Mouse (Mus musculus): ENCODE measurements at regions not wholly inside any gene's neighbourhood (a gene's known extent, or its start where the extent isn't known, plus 50 kb on each side); places are given as distances from the start of the nearest gene placed in this dataset.

DNA sequence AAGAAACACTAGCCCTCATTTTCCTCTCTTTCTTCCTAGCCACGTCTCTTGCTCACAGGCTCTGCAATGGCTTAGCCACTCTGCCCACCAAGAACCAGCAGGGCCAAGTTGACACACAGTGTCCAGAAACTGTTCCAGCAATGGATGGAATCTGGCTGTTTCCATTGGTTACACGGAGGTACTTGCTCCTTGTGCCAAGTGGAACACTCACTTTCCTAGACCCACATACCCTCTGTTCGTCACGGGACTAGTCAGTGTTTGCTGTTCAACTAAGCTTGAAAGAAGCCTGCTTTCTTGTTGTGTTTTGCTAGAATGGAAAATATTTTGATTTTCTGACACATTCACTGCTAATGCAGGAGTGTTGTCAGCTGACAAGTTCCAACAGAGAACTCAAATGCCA is 575.7 kb upstream of the Gulo start:
- H3K4me3 ChIP-seq = no peak overlapping the region
- no peaks in the 10 kb centered on the region for H3K27me3 ChIP-seq (replicated peaks)
- ATAC-seq (ENCODE audit: extremely low read depth, insufficient number of reproducible peaks, low FRiP score, low TSS enrichment) = no peak
- H3K36me3 ChIP-seq = no peaks in the 10 kb centered on the region
- no peaks in the 10 kb centered on the region for H3K9me3 ChIP-seq
- no peaks in the 10 kb centered on the region for H3K4me1 ChIP-seq
- WGBS = 65% methylated on average over 4 of the region's 4 CpGs
- no peak overlapping the region for H3K4me2 ChIP-seq
- no peak overlapping the region for H3K9ac ChIP-seq
- no peak overlapping the region for H3K27ac ChIP-seq (replicated peaks)

DNA sequence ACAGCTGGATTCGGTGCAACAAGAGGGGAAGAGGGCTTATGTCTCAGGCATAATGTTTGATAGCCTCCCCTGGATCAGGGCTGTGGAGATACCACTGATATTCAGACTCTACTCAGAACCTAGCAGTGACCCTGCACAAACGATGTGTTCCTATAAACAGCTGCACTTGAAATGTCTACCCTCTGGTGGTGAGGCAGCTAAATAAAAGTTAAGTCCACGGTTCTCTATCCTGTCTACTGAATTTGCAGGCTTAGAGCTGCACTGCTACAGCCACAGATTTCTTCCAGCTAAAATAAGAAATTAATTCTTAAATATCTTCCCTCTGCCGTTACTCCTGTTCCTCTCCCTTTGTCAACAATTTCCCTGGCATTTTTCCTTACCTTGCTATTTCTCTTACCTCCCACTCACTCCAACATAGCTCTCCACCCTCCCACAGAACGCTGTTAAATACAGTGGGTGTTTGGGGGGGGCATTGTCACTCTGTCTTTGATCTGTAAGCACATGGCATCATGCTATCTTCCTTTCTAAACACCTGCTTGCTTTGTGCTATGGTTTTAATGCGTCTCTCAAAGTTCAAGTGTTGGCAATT is 571.0 kb upstream of the Gulo start:
- H3K9ac ChIP-seq = no peak overlapping the region
- no peak overlapping the region for H3K27ac ChIP-seq (replicated peaks)
- H3K27me3 ChIP-seq (replicated peaks) = no peaks in the 10 kb centered on the region
- H3K4me2 ChIP-seq = no peak overlapping the region
- WGBS = 59% methylated on average over 6 of the region's 6 CpGs
- ATAC-seq (ENCODE audit: extremely low read depth, insufficient number of reproducible peaks, low FRiP score, low TSS enrichment) = no peak
- H3K4me3 ChIP-seq = no peak overlapping the region
- H3K4me1 ChIP-seq = no peaks in the 10 kb centered on the region
- 0 out of 2 replicates have a peak, but pooled peaks cover 5% of the 10 kb centered on the region for H3K9me3 ChIP-seq
- no peaks in the 10 kb centered on the region for H3K36me3 ChIP-seq

DNA sequence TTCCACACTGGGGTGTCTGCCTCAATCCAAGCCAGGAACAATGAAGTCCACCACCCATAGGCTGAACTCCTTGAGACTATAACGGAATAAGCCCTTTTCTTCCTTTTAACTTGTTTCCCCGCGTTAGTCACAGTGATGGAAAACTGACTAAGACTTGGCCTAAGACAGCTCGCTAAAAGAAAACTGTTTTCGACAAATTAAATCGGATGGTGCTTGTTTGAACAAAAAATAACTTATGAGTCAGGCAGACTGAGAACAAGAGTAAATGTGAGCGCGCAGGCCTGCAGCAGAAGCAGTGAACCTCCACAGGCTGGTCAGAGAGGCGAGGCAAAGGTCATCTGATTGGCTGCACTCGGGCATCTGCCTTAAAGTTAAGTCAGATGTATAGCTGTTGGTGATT is 557.6 kb upstream of the Gulo start:
- no peak overlapping the region for H3K9ac ChIP-seq

DNA sequence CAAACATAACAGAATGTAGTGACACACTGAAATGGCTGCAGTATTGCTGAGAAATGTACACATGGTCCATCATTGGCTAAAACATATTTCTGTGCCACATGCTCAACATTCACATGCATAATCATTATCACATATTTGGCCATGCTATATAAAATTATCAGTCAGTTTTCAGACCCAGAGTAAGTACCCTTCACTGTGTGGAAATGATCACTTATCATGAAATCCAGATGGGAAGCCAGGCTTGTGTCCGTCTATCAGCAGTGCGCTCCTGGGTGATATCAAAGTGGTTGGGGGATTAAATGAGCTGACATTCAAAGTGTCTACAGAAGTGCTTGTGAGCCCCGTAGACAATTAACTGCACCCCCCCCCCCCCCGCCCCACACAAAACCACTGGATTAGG is 553.7 kb upstream of the Gulo start:
- peaks cover 3% of the 10 kb centered on the region; the same call in 1 of the 2 replicates for H3K27me3 ChIP-seq (replicated peaks)
- ATAC-seq (ENCODE audit: extremely low read depth, insufficient number of reproducible peaks, low FRiP score, low TSS enrichment) = no peak
- no peak overlapping the region for H3K27ac ChIP-seq (replicated peaks)
- WGBS = 50% methylated on average over 4 of the region's 4 CpGs
- no peaks in the 10 kb centered on the region for H3K4me1 ChIP-seq
- no peak overlapping the region for H3K9ac ChIP-seq
- no peak overlapping the region for H3K4me3 ChIP-seq
- H3K9me3 ChIP-seq = no peaks in the 10 kb centered on the region
- H3K36me3 ChIP-seq = no peaks in the 10 kb centered on the region
- H3K4me2 ChIP-seq = no peak overlapping the region

More for the DNA sequence above, 557.6 kb upstream of the Gulo start:
- ATAC-seq (ENCODE audit: extremely low read depth, insufficient number of reproducible peaks, low FRiP score, low TSS enrichment) = no peak
- Histone ChIP-seq H3K27me3 (replicated peaks) (peaks cover 3% of the 10 kb centered on the region; the same call in 1 of the 2 replicates), H3K36me3 (no peaks in the 10 kb centered on the region), H3K4me2 (no peak overlapping the region), H3K9me3 (no peaks in the 10 kb centered on the region), H3K4me1 (no peaks in the 10 kb centered on the region), H3K4me3 (no peak overlapping the region), H3K27ac (replicated peaks) (no peak overlapping the region)
- 76% methylated on average over 10 of the region's 10 CpGs for WGBS

DNA sequence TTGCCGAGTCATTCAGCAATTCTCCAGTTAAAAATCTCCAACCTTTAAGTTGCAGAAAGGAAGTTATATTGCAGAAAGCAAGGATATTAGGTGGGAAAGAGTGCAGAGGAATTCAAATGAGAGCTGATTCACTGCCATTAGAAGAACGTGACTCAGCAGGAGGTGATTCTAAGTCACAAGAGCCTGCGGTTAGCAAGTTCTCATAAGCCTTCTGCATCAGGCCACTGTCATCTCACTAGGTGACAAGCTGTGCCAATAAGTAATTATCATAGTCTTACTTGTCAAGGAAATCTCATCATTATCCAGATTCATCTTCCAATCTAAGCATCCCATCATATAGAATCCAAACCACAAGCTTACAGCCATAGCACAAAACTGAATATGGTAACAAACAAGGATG is 552.7 kb upstream of the Gulo start:
- no peak overlapping the region for H3K27ac ChIP-seq (replicated peaks)

DNA sequence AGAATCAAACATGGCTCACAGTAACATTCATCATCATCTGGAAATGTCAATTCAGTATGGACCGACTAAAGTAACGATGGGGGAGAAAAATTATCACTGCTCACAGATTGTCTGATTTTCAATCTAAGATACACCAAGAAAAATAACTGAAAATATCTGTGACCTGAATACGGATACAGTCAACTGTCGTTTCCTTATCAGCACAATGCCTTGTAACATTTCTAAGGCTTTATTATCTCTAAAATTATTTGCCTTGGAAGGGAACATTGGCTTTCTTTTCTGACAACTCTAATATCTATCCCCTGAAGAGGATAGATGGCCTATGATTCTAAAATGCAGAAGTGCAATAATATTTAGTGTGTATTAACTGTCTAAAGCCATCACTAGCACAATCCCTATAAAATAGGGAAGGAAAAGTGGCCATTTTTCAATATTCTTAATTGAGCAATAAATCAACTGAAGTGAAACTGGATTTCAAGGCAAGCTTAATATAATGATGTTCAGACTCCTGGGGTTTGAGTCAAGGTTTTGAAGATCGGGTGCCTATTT is 552.1 kb upstream of the Gulo start:
- Histone ChIP-seq H3K27me3 (replicated peaks) (peaks cover 3% of the 10 kb centered on the region; the same call in 1 of the 2 replicates), H3K4me3 (no peak overlapping the region), H3K9me3 (no peaks in the 10 kb centered on the region), H3K36me3 (no peaks in the 10 kb centered on the region), H3K27ac (replicated peaks) (no peak overlapping the region), H3K4me2 (no peak overlapping the region), H3K9ac (no peak overlapping the region), H3K4me1 (no peaks in the 10 kb centered on the region)
- whole genome bisulfite sequencing = 73% methylated on average over 5 of the region's 5 CpGs
- no peak for ATAC-seq (ENCODE audit: extremely low read depth, insufficient number of reproducible peaks, low FRiP score, low TSS enrichment)

More for the DNA sequence above, 552.7 kb upstream of the Gulo start:
- WGBS = 68% methylated on average over 3 of the region's 3 CpGs
- no peak overlapping the region for H3K4me3 ChIP-seq
- no peak overlapping the region for H3K9ac ChIP-seq
- H3K36me3 ChIP-seq = no peaks in the 10 kb centered on the region
- ATAC-seq (ENCODE audit: extremely low read depth, insufficient number of reproducible peaks, low FRiP score, low TSS enrichment) = no peak
- H3K4me2 ChIP-seq = no peak overlapping the region
- no peaks in the 10 kb centered on the region for H3K4me1 ChIP-seq
- H3K9me3 ChIP-seq = no peaks in the 10 kb centered on the region
- H3K27me3 ChIP-seq (replicated peaks) = peaks cover 3% of the 10 kb centered on the region; the same call in 1 of the 2 replicates

DNA sequence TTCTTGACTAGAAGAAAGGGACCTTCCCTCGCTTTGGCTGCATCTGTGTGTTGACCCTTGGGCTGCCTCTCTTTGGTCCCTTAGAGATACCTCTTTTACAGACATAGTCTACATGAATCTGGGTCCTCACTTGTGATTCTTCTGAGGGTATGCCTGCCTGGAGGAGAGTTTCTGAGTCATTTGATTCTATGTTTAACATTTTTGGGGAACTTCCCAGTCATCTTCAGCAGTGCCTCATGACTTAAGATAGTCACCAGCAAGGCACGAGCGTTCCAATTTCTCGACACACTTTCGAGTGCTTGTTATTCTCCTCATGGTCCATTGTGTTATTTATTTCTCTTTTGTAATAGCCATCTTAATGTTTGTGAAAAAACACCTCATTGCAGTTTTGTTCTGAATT is 549.4 kb upstream of the Gulo start:
- H3K4me1 ChIP-seq = no peaks in the 10 kb centered on the region
- H3K4me2 ChIP-seq = no peak overlapping the region
- no peaks in the 10 kb centered on the region for H3K9me3 ChIP-seq
- no peaks in the 10 kb centered on the region; the same call in 1 of the 2 replicates for H3K27me3 ChIP-seq (replicated peaks)
- ATAC-seq (ENCODE audit: extremely low read depth, insufficient number of reproducible peaks, low FRiP score, low TSS enrichment) = no peak
- no peak overlapping the region for H3K4me3 ChIP-seq
- H3K27ac ChIP-seq (replicated peaks) = no peak overlapping the region
- no peak overlapping the region for H3K9ac ChIP-seq
- no peaks in the 10 kb centered on the region for H3K36me3 ChIP-seq
- WGBS = 85% methylated on average over 5 of the region's 5 CpGs

DNA sequence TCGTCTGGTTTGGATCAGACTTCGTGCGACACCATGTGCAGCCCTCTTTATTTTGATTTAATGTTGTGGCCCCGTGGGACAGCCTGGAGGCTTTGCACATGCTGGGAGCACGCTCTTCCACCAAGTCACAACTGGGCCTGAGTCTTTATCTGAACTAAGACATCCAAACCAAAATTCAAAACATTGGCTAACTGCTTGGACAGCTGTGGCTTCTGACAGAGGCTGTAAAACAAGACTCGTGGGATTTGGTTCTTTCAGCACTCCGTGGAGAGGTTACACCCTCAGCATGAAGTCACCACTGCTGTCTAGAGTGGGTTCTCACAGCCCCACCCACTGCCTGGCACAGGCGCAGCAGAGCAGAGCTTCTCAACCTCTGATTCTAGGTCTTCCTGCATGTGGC is 548.6 kb upstream of the Gulo start:
- no peak for ATAC-seq (ENCODE audit: extremely low read depth, insufficient number of reproducible peaks, low FRiP score, low TSS enrichment)
- Histone ChIP-seq H3K27me3 (replicated peaks) (no peaks in the 10 kb centered on the region; the same call in 1 of the 2 replicates), H3K4me2 (no peak overlapping the region), H3K9me3 (no peaks in the 10 kb centered on the region), H3K4me3 (no peak overlapping the region), H3K36me3 (no peaks in the 10 kb centered on the region), H3K27ac (replicated peaks) (no peak overlapping the region), H3K4me1 (no peaks in the 10 kb centered on the region), H3K9ac (no peak overlapping the region)
- 57% methylated on average over 8 of the region's 8 CpGs for WGBS

- 82% methylated on average over 6 of the region's 6 CpGs for WGBS
- Histone ChIP-seq H3K9ac (no peak overlapping the region), H3K27me3 (replicated peaks) (no peaks in the 10 kb centered on the region), H3K4me1 (no peaks in the 10 kb centered on the region), H3K9me3 (no peaks in the 10 kb centered on the region), H3K36me3 (no peaks in the 10 kb centered on the region), H3K27ac (replicated peaks) (no peak overlapping the region), H3K4me2 (no peak overlapping the region), H3K4me3 (no peak overlapping the region)
- no peak for ATAC-seq (ENCODE audit: extremely low read depth, insufficient number of reproducible peaks, low FRiP score, low TSS enrichment)
Observed at GRCm38 (mm10) chr14:66538498-66538897, 529.5 kb upstream of the Gulo start.

- no peak for ATAC-seq (ENCODE audit: extremely low read depth, insufficient number of reproducible peaks, low FRiP score, low TSS enrichment)
- Histone ChIP-seq H3K4me1 (no peaks in the 10 kb centered on the region), H3K4me3 (no peak overlapping the region), H3K9me3 (no peaks in the 10 kb centered on the region), H3K27ac (replicated peaks) (no peak overlapping the region), H3K27me3 (replicated peaks) (no peaks in the 10 kb centered on the region), H3K36me3 (no peaks in the 10 kb centered on the region), H3K4me2 (no peak overlapping the region), H3K9ac (no peak overlapping the region)
- WGBS = 47% methylated on average over 1 of the region's 1 CpGs
Observed at GRCm38 (mm10) chr14:66534671-66535070, 525.7 kb upstream of the Gulo start.

- H3K4me3 ChIP-seq = no peak overlapping the region
- H3K36me3 ChIP-seq = no peaks in the 10 kb centered on the region
- H3K27me3 ChIP-seq (replicated peaks) = no peaks in the 10 kb centered on the region
- H3K4me2 ChIP-seq = no peak overlapping the region
- H3K4me1 ChIP-seq = no peaks in the 10 kb centered on the region
- H3K27ac ChIP-seq (replicated peaks) = no peak overlapping the region
- ATAC-seq (ENCODE audit: extremely low read depth, insufficient number of reproducible peaks, low FRiP score, low TSS enrichment) = no peak
- 21% methylated on average over 5 of the region's 5 CpGs for WGBS
- H3K9me3 ChIP-seq = no peaks in the 10 kb centered on the region
- H3K9ac ChIP-seq = no peak overlapping the region
Observed at GRCm38 (mm10) chr14:66528135-66528534, 519.1 kb upstream of the Gulo start.

DNA sequence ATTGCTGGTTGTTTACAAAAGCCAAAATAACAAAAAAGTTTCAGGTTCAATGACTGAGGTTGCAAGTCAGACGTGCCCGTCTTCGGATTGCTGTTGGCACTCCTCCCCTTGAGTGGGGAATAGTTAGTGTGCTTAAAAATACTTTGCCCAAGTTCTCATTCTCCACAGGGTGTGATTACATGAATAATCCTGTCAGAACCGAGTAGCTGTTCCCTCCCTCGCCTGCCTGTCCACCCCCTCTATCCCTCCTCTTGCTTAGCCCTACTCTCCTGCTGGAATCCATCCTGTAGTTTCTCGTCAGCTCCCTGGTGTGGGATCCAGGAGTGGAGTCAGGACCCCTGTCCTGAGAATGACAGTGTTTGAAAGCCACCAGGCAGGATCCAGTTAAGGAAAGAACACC is 518.1 kb upstream of the Gulo start:
- Histone ChIP-seq H3K4me1 (no peaks in the 10 kb centered on the region), H3K36me3 (no peaks in the 10 kb centered on the region), H3K27ac (replicated peaks) (no peak overlapping the region), H3K9ac (no peak overlapping the region), H3K4me3 (no peak overlapping the region), H3K27me3 (replicated peaks) (no peaks in the 10 kb centered on the region), H3K9me3 (no peaks in the 10 kb centered on the region), H3K4me2 (no peak overlapping the region)
- 61% methylated on average over 6 of the region's 6 CpGs for WGBS
- no peak for ATAC-seq (ENCODE audit: extremely low read depth, insufficient number of reproducible peaks, low FRiP score, low TSS enrichment)

Measured in heart, embryonic 13.5 days (tissue).